Mouse (Mus musculus): ENCODE data around the gene Rnf168. TPM values are rescaled to one million over a fixed set of nuclear protein-coding genes. Genes with fewer than 3 reads are reported as not detected.
"Not testable (repeated sequence)": the region's sequence is repeated elsewhere in the genome, so short reads cannot be mapped to it uniquely, and the experiment has no call there.

The Rnf168 gene
- total RNA-seq (2021), result 22.2 and 22.8 TPM in 2 replicates
- long read RNA-seq, experiment 1, result 0 reads
- long read RNA-seq, experiment 2, partial matches to known transcripts, result 0 of 2 reads
- long read RNA-seq, experiment 2, other reads (novel, unspliced or antisense), result 2 of 2 reads

DNA sequence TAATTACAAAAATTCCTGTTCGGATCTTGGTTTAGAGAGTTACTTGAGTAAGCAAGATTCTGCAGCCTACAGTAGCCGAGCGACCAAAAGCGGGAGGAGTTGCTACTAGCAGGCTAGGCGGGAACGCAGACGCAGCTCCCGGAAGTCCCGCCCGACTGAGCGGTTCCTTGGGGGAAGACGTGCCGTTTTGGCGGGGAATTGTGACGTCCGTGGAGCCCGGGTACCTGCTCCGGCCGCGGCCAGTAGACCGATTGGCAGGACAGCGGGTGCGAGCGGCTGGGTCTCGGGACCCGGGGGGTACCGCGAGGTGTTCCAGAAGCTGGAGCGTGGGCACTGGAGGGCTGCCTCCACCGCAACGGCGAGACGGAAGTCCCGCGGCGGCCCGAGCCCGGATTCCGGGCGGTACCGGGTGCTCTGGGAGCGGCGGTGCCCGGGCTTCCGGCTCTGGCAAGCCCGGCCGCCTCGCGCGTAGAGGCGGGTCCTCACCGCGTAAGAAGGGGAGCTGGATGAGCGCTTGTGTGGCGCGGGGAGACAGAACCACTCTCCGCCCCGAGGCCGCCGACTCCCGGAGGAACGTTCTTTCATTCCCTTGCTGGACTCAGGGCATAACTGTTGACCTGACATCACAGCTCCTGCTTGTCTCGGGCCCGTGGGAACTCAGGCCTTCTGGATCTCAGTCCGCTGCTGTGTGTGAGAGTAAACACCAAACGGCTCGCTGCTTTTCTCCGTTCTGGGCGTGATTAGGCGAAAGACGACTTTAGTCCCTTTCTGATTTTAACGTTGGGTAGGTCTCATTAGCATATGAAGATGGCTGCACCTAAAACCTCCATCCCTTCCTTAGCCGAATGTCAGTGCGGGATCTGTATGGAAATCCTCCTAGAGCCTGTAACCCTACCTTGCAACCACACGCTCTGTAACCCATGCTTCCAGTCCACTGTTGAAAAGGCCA, at the start of gene Rnf168:
Gene Rnf168, plus strand, starts transcription at position 152 of the 949 bp plus-strand sequence.
- peak; percentile 95 for DNase-seq

DNA sequence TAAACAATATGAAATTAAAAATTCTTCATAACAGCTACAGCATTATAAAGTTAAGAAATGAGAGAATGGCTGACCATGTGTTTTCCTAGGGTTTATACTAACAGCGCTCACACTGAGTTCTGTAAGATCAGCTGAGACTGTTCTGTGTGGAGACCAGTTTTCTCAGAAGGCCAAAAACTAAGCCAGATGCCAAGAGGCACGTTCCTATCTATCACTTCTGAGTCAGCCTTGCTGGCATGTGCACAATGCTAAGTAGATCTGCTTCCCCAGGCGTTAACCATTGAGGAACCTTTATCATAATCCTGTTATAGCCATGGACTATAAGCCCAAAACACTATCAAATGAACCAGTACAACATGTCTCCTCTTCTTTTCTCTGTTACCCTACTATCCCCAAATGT, 45.2 kb upstream of the Rnf168 start:
- peak; percentile 78 for DNase-seq

DNA sequence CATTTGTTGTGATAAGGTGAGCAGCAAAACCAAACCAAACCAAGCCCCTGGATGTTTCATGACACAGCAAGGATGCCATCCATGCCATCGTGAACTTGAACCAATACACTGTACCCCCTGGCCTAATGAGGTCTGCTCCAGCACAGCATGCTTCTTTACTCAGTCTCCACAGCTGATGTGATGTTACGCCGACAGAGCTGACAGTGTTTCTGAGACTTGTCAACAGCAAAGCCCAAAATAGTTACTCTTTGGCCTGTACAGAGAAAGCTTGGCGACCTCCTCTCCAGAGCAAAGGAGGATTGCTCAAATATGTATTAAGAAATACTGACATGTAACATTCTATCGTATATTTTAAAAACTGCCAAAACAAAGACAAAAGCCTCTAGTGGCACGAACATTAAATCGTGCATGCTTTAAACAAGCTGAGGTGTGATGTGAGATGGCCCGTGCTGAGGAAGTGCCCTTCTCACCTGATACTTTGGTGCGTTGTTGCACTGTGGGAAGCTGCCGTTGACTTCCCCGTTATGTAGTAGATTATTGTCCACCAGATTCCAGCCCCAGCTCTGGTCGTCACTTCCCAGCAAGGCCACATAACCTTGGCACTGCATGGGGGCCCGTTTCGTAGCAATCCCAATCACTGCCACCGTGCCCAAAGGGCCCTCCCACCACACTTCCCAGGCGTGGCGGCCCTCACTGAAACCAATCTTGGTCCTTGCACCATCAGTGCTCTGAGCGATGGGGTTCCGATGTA, 39.2 kb upstream of the Rnf168 start:
- DNase-seq, result peak; percentile 57

- peak; percentile 29 for DNase-seq
Measured at GRCm38 (mm10) chr16:32239428-32240312, 37.6 kb upstream of the Rnf168 start.

- DNase-seq, result no peak
Measured at GRCm38 (mm10) chr16:32243901-32244300, 33.4 kb upstream of the Rnf168 start.

- peak; percentile 76 for DNase-seq
Measured at GRCm38 (mm10) chr16:32246351-32246791, 30.9 kb upstream of the Rnf168 start.

DNA sequence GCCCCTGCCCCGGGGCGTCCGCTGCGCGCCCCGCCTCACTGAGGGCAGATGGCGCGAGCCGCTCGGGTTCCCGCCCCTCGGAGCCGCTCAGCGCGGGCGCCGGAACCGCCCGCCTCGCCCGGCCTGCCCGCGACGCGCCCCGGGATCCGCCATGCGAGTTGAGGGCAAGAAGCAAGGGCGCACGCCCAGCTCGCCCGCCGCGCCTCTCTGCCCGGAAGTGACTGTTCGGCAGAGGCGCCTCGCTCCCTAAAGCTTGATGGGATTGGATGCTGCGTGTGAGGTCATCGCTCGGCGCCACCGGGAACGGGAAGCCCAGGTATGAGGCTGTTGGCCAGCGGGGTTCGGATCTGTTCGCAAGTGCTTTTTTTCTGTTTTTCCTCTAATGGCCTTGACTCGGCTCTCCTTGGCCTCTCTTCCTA, 30.3 kb upstream of the Rnf168 start, which contains the start of the genes Fbxo45 and Wdr53:
Gene Fbxo45, minus strand, starts transcription at position 207 of the 419 bp plus-strand sequence.
Gene Wdr53, plus strand, starts transcription at position 276 of the 419 bp plus-strand sequence.
- peak; percentile 99 for DNase-seq

DNA sequence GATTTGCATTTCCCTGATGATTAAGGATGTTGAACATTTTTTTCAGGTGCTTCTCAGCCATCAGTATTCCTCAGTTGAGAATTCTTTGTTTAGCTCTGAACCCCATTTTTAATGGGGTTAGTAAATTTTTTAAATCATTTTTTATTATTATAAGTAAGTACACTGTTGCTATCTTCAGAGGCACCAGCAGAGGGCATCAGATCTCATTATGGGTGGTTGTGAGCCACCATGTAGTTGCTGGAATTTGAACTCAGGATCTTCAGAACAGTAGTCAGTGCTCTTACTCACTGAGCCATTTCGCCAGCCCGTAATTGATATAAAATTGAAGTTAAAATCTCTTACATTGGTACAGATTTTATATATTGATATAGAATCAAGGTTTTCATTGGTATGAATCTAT, 13.0 kb upstream of the Rnf168 start:
- DNase-seq, result peak; percentile 29

DNA sequence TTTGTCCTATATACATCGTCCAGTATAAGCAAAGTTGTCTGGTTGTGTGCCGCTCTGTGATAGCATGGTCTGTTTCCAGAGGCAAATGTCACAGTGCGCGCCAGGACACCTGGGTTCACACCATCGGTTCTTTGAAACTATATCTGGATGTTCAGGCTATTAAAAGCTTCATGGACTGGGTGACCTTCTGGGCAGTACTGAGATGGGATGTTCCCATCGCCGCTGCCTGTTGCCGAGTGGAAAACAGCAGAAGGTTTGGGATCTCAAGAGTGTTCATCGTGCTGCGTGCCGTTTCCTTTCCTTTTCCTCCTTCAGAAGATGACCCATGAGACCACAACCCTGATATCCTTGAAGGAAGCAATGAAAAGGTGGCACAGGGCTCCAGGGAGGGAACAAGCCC, 6.0 kb upstream of the Rnf168 start, which contains the start of gene Smco1:
Gene Smco1, plus strand, starts transcription at position 178 of the 400 bp plus-strand sequence.
- DNase-seq, result no peak

DNA sequence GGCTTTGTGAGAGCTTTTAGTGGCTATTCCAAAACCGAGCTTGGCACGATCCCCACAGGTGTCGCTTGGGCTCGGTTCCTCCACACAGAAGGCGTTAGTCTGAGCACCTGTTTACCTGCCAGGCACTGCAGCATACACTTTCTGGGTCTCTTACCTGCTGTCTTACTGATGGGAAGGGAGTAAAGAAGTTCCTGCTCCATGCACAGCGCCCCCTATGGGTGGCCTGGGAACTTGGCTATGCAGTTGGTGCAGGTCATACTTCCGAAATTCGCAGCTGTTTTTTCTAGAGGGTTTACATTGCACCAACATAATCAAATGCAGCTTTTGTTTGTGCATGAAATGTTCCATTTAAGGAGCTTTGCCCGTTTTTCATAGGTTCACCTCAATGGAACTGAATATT, 3.9 kb upstream of the Rnf168 start:
- peak; percentile 27 for DNase-seq

DNA sequence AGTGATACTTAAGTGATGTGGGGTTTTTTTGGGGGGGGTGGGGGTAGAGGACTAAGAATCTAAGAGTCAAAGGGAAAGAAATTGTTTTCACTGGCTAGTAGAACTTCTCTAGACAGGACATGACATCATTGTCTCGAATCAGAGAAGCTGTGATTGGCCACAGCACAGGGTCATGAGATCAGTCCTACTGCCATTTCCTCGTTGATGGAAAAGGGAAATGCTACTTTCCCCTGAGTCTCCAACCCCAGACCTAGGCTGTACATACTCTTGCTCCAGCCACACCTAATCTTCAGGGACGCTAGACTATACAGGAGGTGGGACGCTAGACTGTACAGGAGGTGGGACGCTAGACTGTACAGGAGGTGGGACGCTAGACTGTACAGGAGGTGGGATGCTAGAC, 2.2 kb upstream of the Rnf168 start:
- no peak for DNase-seq

- no peak for DNase-seq
Measured at GRCm38 (mm10) chr16:32275830-32276229, 1.4 kb upstream of the Rnf168 start.

DNA sequence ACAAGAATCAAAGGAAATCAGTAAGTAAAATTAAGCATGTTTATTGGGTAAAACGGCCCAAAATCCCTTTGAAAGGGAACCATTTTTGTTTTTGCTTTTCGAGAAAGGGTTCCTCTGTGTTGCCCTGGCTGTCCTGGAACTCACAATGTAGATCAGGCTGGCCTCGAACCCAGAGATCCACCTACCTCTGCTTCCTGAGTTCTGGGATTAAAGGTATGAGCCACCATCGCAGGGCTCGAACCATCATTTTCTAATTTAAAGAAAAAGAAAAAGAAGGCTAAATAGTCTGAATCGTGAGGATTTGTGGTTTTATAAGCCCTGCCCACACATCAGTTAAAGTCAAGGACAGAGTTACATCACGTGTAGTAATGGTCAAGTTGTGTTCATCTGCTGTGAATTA, 1.1 kb downstream of the Rnf168 start:
- DNase-seq, result no peak

- DNase-seq, result no peak
Measured at GRCm38 (mm10) chr16:32280211-32280610, 3.0 kb downstream of the Rnf168 start.

DNA sequence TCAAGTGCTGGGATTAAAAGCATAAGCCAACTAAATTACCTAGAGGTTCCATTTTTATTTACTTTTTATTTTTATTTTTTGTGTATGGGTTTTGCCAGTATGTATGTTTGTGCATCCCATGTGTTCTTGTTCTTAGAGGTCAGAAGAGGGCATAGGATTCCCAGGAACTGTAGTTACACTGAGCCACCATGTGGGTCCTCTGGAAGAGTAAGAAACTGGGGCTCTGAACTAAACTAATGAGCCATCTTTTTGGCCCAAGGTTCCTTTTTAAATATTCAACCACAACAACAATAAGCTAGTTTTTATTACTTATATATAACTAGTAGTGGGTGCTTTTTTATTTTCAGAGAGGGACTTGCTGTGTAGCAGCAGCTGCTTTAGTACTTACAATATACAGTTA, 5.3 kb downstream of the Rnf168 start:
- DNase-seq, result no peak

DNA sequence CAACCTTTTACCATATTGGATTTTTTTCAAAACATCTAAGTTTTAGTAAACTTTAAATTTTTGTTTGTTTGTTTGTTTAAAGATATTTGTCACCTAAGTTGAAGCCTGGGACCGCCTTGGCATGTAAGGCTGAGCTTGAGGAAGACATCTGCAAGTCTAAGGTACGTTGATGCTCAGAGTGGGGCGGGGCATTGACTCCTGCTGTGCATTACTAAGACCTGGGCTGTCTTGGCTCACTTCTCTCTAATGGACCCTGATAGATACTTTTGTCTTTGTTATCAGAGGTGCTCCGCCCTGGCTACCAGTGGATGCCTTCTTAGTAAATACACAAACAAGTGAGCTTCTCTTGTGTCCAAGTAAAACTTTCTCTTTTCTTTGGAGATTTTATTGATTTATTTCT, 14.6 kb downstream of the Rnf168 start:
- DNase-seq, result no peak

DNA sequence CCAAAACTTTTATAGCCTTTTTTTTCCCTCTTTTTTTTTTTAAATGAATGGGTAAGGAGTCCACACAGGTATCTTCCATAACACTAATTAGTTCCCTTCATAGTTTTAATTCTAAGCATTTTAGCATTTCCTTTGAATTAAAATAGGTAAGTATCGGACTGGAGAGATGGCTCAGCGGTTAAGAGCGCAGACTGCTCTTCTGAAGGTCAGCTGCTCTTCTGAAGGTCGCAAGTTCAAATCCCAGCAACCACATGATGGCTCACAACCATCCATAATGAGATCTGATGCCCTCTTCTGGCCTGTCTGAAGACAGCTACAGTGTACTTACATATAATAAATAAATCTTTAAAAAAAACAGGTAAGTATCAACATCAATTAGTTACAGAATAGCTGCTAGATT, 22.4 kb downstream of the Rnf168 start:
- not testable (repeated sequence) for DNase-seq

GRCm38 (mm10) chr16:32303046-32303445, 25.8 kb downstream of the Rnf168 start:
- DNase-seq, result no peak

DNA sequence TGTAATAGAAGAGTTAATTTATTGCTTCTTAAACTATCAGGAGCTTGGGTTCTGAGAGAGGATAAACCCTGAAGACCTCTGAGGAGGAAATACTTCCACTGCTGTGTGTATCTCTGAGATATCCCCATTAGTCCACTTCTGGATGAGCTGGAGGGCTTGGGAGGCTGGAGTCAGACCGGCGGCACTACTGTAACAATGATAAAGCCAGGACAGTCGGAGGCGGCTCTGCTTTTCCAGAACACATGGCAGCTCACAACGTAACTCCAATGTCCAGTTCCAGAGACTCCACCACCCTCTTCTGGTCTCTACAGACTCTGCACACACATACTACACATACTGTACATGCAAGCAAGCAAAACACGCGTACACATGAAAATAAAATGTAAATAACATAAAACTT, 26.6 kb downstream of the Rnf168 start:
- DNase-seq, result no peak

DNA sequence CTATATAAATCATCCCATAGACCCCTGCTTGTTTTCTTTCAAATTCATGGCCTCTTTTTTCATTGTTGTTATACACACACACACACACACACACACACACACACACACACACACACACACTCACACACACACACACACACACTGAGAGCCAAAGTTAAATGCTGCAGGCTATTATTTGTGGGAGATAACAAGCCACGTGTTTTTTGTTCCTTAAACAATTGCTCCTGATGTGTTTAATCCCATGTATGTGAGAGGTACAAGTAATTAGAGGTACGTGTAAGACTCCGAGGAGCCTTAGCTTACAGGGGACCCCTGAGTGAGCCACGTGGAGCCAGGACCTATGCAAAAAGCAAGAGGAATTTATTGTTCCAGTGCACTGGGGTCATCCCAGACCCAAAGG, 34.7 kb downstream of the Rnf168 start:
- DNase-seq, result no peak

DNA sequence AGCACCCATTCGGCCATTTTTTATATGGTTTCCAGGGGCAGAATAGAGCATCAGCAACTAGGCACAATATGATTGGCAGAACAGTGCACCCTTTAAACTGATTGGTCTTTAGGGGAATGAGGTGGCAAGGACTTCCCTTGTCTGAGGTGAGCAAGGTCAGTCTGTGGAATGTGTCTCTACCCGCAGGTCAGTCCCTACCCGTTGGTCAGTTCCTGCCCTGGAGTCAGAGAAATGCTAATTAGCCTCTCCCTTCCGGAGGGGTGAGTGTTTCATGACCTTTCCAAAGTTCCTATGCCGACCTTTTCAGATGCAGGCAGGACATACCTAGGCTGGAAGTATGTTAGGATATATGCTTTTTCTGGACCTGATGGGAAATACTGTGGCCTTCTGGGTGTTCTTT, 35.1 kb downstream of the Rnf168 start:
- DNase-seq, result no peak

- no peak for DNase-seq
Measured at GRCm38 (mm10) chr16:32312859-32313258, 35.6 kb downstream of the Rnf168 start.
